Mouse (Mus musculus): ENCODE data around the gene Gm27235. TPM values are rescaled to one million over a fixed set of nuclear protein-coding genes. Genes with fewer than 3 reads are reported as not detected.
"Not testable (repeated sequence)": the region's sequence is repeated elsewhere in the genome, so short reads cannot be mapped to it uniquely, and the experiment has no call there.

Gm27235 gene
- polyA plus RNA-seq (2015; fragmentation: Nextera tagmentation; extraction: Ambion mirVana) = not detected in 2 replicates

DNA sequence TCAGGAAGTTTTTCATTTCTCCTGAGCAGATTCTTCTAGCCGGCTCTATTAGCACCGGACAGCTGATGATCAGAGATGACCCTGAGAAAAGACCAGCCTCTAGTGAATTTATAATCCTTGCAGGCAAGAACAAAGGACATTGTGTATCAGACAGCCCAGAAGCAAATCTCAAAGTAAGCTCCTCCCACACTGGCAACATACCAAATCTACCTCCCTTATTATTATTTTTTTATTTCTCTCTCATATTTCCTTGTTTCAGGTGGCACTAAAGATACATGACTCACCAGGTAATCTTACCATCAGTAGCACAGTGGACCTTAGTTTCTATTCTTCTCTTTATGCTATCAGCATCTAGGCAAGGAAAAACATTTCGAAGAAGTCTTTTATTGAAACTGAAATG lies at the start of gene Gm27235, which contains the start of gene D730048I06Rik:
Gm27235 (minus strand) TSS at position 101 of the 400 bp plus-strand sequence.
D730048I06Rik (minus strand) TSS at position 112 of the 400 bp plus-strand sequence.
- ATAC-seq = no peak
- Histone ChIP-seq H3K4me3 (no peak within 1 kb of the TSS), H3K9me3 (replicated peaks) (peaks cover 23% of the 10 kb centered on the region), H3K27ac (no peak within 1 kb of the TSS), H3K4me2 (no peak within 1 kb of the TSS), H3K9ac (no peak within 1 kb of the TSS), H3K36me3 (ENCODE audit: poor library complexity, severe bottlenecking) (no peaks in the 10 kb centered on the region), H3K27me3 (no peaks in the 10 kb centered on the region), H3K4me1 (no peaks in the 10 kb centered on the region)
- 88% methylated on average over 3 of the region's 3 CpGs for WGBS

GRCm38 (mm10) chr9:35817881-35818280 lies 28.0 kb upstream of the Gm27235 start:
- WGBS = 91% methylated on average over 15 of the region's 15 CpGs
- ATAC-seq = not testable (repeated sequence)

GRCm38 (mm10) chr9:35798146-35798545 lies 8.2 kb upstream of the Gm27235 start:
- Histone ChIP-seq H3K27me3 (no peaks in the 10 kb centered on the region), H3K4me2 (no peak overlapping the region), H3K9ac (no peak overlapping the region), H3K4me3 (no peak overlapping the region), H3K27ac (no peak overlapping the region), H3K9me3 (replicated peaks) (peaks cover 33% of the 10 kb centered on the region), H3K4me1 (no peaks in the 10 kb centered on the region), H3K36me3 (ENCODE audit: poor library complexity, severe bottlenecking) (no peaks in the 10 kb centered on the region)
- ATAC-seq = no peak

More at GRCm38 (mm10) chr9:35817881-35818280, 28.0 kb upstream of the Gm27235 start:
- H3K36me3 ChIP-seq (ENCODE audit: poor library complexity, severe bottlenecking); H3K4me3 ChIP-seq; H3K9ac ChIP-seq; H3K4me1 ChIP-seq; H3K27me3 ChIP-seq; H3K4me2 ChIP-seq; H3K27ac ChIP-seq: not testable (repeated sequence)
- peaks cover 12% of the 10 kb centered on the region for H3K9me3 ChIP-seq (replicated peaks)

- Histone ChIP-seq H3K9me3 (replicated peaks) (peaks cover 20% of the 10 kb centered on the region), H3K27ac (no peak within 1 kb of the TSS), H3K4me1 (no peaks in the 10 kb centered on the region), H3K4me2 (no peak within 1 kb of the TSS), H3K4me3 (no peak within 1 kb of the TSS), H3K27me3 (no peaks in the 10 kb centered on the region), H3K9ac (no peak within 1 kb of the TSS), H3K36me3 (ENCODE audit: poor library complexity, severe bottlenecking) (no peaks in the 10 kb centered on the region)
- 67% methylated on average over 3 of the region's 3 CpGs for WGBS
- ATAC-seq = no peak
These were observed 11.9 kb downstream of the Gm27235 start, which contains the start of gene Gm17727 for GRCm38 (mm10) chr9:35778009-35778408. Gm17727 (minus strand) TSS chr9:35778109.

GRCm38 (mm10) chr9:35756843-35757242 lies 33.1 kb downstream of the Gm27235 start:
- Histone ChIP-seq H3K9me3 (replicated peaks) (peaks cover 8% of the 10 kb centered on the region; the same call in 1 of the 2 replicates), H3K4me3 (no peak overlapping the region), H3K9ac (no peak overlapping the region), H3K4me1 (no peaks in the 10 kb centered on the region), H3K27me3 (no peaks in the 10 kb centered on the region), H3K4me2 (no peak overlapping the region), H3K36me3 (ENCODE audit: poor library complexity, severe bottlenecking) (no peaks in the 10 kb centered on the region), H3K27ac (no peak overlapping the region)
- ATAC-seq = no peak

DNA sequence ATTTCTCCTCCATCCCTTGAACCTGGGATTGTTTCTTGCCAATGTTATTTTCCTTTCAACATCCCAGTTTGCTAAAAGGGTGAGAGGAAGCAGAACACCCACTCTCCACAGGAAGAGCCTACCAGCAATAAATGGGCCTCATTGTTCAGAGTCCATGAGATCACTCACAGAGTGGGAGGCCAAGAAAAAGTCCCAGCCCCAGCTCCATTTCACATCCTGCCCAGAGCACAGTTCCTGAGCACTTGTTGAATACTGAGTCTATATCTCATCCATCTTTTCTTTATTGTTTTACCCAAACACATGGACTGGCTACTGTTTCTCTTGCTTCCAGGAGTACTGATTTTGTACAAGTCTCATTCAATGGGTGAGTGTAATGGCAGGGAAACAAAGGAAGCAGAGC lies 49.2 kb downstream of the Gm27235 start, which contains the start of gene Gm17677:
Gm17677 (plus strand) TSS at position 301 of the 400 bp plus-strand sequence.
- Histone ChIP-seq H3K27me3 (no peaks in the 10 kb centered on the region), H3K36me3 (ENCODE audit: poor library complexity, severe bottlenecking) (no peaks in the 10 kb centered on the region), H3K27ac (no peak within 1 kb of the TSS), H3K9me3 (replicated peaks) (peaks cover 12% of the 10 kb centered on the region; the same call in 1 of the 2 replicates), H3K4me3 (no peak within 1 kb of the TSS), H3K4me1 (no peaks in the 10 kb centered on the region), H3K4me2 (no peak within 1 kb of the TSS), H3K9ac (no peak within 1 kb of the TSS)
- no peak for ATAC-seq

Other genes with a start within 250 kb of the Gm27235 start
- 13.2 and 14.9 TPM in 2 replicates for gene Ddx25, start 231.6 kb downstream of the Gm27235 start, polyA plus RNA-seq (2015; fragmentation: Nextera tagmentation; extraction: Ambion mirVana)
- gene Pus3, start 231.5 kb downstream of the Gm27235 start, polyA plus RNA-seq (2015; fragmentation: Nextera tagmentation; extraction: Ambion mirVana) = 19.3 and 20.0 TPM in 2 replicates
- gene Pate2, start 219.8 kb downstream of the Gm27235 start, polyA plus RNA-seq (2015; fragmentation: Nextera tagmentation; extraction: Ambion mirVana) = 1.6 and 2.1 TPM in 2 replicates
- gene Hyls1, start 219.7 kb downstream of the Gm27235 start, polyA plus RNA-seq (2015; fragmentation: Nextera tagmentation; extraction: Ambion mirVana) = 29.0 and 29.7 TPM in 2 replicates
- not detected in 2 replicates for gene Pate4, start 178.2 kb downstream of the Gm27235 start, polyA plus RNA-seq (2015; fragmentation: Nextera tagmentation; extraction: Ambion mirVana)
- gene Pate3, start 141.9 kb downstream of the Gm27235 start, polyA plus RNA-seq (2015; fragmentation: Nextera tagmentation; extraction: Ambion mirVana) = not detected in 2 replicates
- gene Pate1, start 102.7 kb downstream of the Gm27235 start, polyA plus RNA-seq (2015; fragmentation: Nextera tagmentation; extraction: Ambion mirVana) = not detected in 2 replicates
- gene Gm17677, start 49.1 kb downstream of the Gm27235 start, polyA plus RNA-seq (2015; fragmentation: Nextera tagmentation; extraction: Ambion mirVana) = not detected in 2 replicates
- gene Gm17727, start 12.0 kb downstream of the Gm27235 start, polyA plus RNA-seq (2015; fragmentation: Nextera tagmentation; extraction: Ambion mirVana) = not detected in 2 replicates
- not detected in 2 replicates for gene D730048I06Rik, start within 50 bp of the Gm27235 start, polyA plus RNA-seq (2015; fragmentation: Nextera tagmentation; extraction: Ambion mirVana)
- gene 9230110F15Rik, start 54.0 kb upstream of the Gm27235 start, polyA plus RNA-seq (2015; fragmentation: Nextera tagmentation; extraction: Ambion mirVana) = not detected in 2 replicates
- not detected in 2 replicates for gene 9230113P08Rik, start 118.3 kb upstream of the Gm27235 start, polyA plus RNA-seq (2015; fragmentation: Nextera tagmentation; extraction: Ambion mirVana)

Data from forebrain, embryonic 13.5 days (tissue).